Mouse (Mus musculus) MEL (cell line): ENCODE data around the gene Nectin2. TPM values are rescaled to one million over a fixed set of nuclear protein-coding genes. Genes with fewer than 3 reads are reported as not detected.

Source experiments
- DNase-seq: peaks from one replicate; pipeline ENCODE4 v3.0.0; 2011; ENCODE audit warnings: low read depth, low spot score
- H3K27ac ChIP-seq: 2 replicates; pipeline ENCODE4 v1.5.1; 2012; ENCODE audit warnings: low read depth, mild to moderate bottlenecking, control low read depth, low read length, moderate library complexity; ENCODE audit not compliant: control insufficient read depth
- H3K27me3 ChIP-seq, 2 experiments: fragments of 150-350 bp in 1 of 2; sonication (generic) in 1 of 2; 2 replicates each; pipeline ENCODE4 v1.6.1; 2012; ENCODE audit warnings: low read length in 2 of 2, mild to moderate bottlenecking in 2 of 2, improper control_type of control experiment in 1 of 2, moderate library complexity in 1 of 2; ENCODE audit not compliant: insufficient read depth in 2 of 2, control insufficient read depth in 1 of 2
- H3K36me3 ChIP-seq, 2 experiments: 2 replicates each; pipeline ENCODE4 v1.6.1; 2012 to 2014; ENCODE audit warnings: low read length in 2 of 2, improper control_type of control experiment in 1 of 2, inconsistent platforms in 1 of 2, mild to moderate bottlenecking in 1 of 2; ENCODE audit not compliant: insufficient read depth in 2 of 2, control insufficient read depth in 1 of 2
- H3K4me1 ChIP-seq, 2 experiments: fragments of 150-350 bp in 1 of 2; sonication (generic) in 1 of 2; 2 replicates each; pipeline ENCODE4 v1.6.1; 2012; ENCODE audit warnings: low read length in 2 of 2, improper control_type of control experiment in 1 of 2, mild to moderate bottlenecking in 1 of 2; ENCODE audit not compliant: insufficient read depth in 2 of 2, control insufficient read depth in 1 of 2
- H3K4me3 ChIP-seq, 2 experiments: fragments of 150-350 bp in 1 of 2; sonication (generic) in 1 of 2; 2 replicates each; pipeline ENCODE4 v1.5.1; 2012; ENCODE audit warnings: low read depth in 2 of 2, low read length in 2 of 2, mild to moderate bottlenecking in 2 of 2, moderate library complexity in 2 of 2, control low read depth in 1 of 2, improper control_type of control experiment in 1 of 2; ENCODE audit not compliant: control insufficient read depth in 1 of 2, insufficient read depth in 1 of 2
- H3K79me2 ChIP-seq: 2 replicates; pipeline ENCODE4 v1.6.1; 2012; ENCODE audit warnings: mild to moderate bottlenecking, low read length, moderate library complexity; ENCODE audit not compliant: control insufficient read depth, poor library complexity, insufficient read depth
- H3K9ac ChIP-seq: 2 replicates; pipeline ENCODE4 v1.6.1; 2012; ENCODE audit warnings: low read depth, mild to moderate bottlenecking, control low read depth, low read length, moderate library complexity; ENCODE audit not compliant: control insufficient read depth, poor library complexity, severe bottlenecking
- H3K9me3 ChIP-seq: fragments of 150-350 bp; sonication (generic); replicated peaks from 2 replicates; pipeline ENCODE4 v1.6.1; 2012; ENCODE audit warnings: mild to moderate bottlenecking, low read length, improper control_type of control experiment, moderate library complexity; ENCODE audit not compliant: insufficient read depth
- CHD2 ChIP-seq: IDR thresholded peaks from 2 replicates; pipeline ENCODE4 v1.6.1; 2011; ENCODE audit warnings: low read length, improper control_type of control experiment
- CTCF ChIP-seq, 3 experiments: IDR thresholded peaks in 2 of 3; conservative IDR thresholded peaks in 1 of 3; 2 replicates each; pipeline ENCODE4 v1.5.1; 2011 to 2012; ENCODE audit warnings: low read length in 3 of 3, low read depth in 2 of 3, mild to moderate bottlenecking in 2 of 3, improper control_type of control experiment in 1 of 3, inconsistent platforms in 1 of 3, mixed read lengths in 1 of 3, moderate library complexity in 1 of 3; ENCODE audit not compliant: control insufficient read depth in 1 of 3, insufficient read depth in 1 of 3, poor library complexity in 1 of 3, severe bottlenecking in 1 of 3
- ELF1 ChIP-seq: IDR thresholded peaks from 2 replicates; pipeline ENCODE4 v1.6.1; 2014; ENCODE audit warnings: low read depth, mild to moderate bottlenecking, inconsistent platforms, low read length, improper control_type of control experiment, moderate library complexity
- ETS1 ChIP-seq: IDR thresholded peaks from 2 replicates; pipeline ENCODE4 v1.6.1; 2012; ENCODE audit warnings: low read depth, mild to moderate bottlenecking, inconsistent platforms, low read length, improper control_type of control experiment, moderate library complexity
- JUND ChIP-seq: IDR thresholded peaks from 2 replicates; pipeline ENCODE4 v1.6.1; 2011; ENCODE audit warnings: low read depth, mild to moderate bottlenecking, improper control_type of control experiment, low read length
- MAZ ChIP-seq: IDR thresholded peaks from 2 replicates; pipeline ENCODE4 v1.6.1; 2012; ENCODE audit warnings: low read depth, mild to moderate bottlenecking, inconsistent platforms, low read length, improper control_type of control experiment
- POLR2AphosphoS5 ChIP-seq: IDR thresholded peaks from 2 replicates; pipeline ENCODE4 v1.6.1; 2012; ENCODE audit warnings: low read depth, borderline replicate concordance, mild to moderate bottlenecking, inconsistent platforms, low read length, moderate library complexity, mixed read lengths
- RAD21 ChIP-seq: IDR thresholded peaks from 2 replicates; pipeline ENCODE4 v1.6.1; 2011; ENCODE audit warnings: mild to moderate bottlenecking, low read depth, low read length, improper control_type of control experiment
- RCOR1 ChIP-seq: IDR thresholded peaks from 2 replicates; pipeline ENCODE4 v1.6.1; 2012; ENCODE audit warnings: low read depth, mild to moderate bottlenecking, inconsistent platforms, low read length, improper control_type of control experiment
- SMC3 ChIP-seq: IDR thresholded peaks from 2 replicates; pipeline ENCODE4 v1.6.1; 2011; ENCODE audit warnings: low read depth, low read length, improper control_type of control experiment
- TAL1 ChIP-seq: IDR thresholded peaks from 2 replicates; pipeline ENCODE4 v1.6.1; 2012; ENCODE audit warnings: mild to moderate bottlenecking, inconsistent platforms, low read length, moderate library complexity, mixed read lengths
- TBP ChIP-seq: IDR thresholded peaks from 2 replicates; pipeline ENCODE4 v1.8.0; 2011; ENCODE audit warnings: low read depth, low read length, improper control_type of control experiment
- TCF12 ChIP-seq: IDR thresholded peaks from 2 replicates; pipeline ENCODE4 v1.6.1; 2014; ENCODE audit warnings: low read depth, mild to moderate bottlenecking, inconsistent platforms, low read length, improper control_type of control experiment, moderate library complexity
- ZC3H11A ChIP-seq: IDR thresholded peaks from 2 replicates; pipeline ENCODE4 v1.6.1; 2012; ENCODE audit warnings: low read depth, mild to moderate bottlenecking, inconsistent platforms, low read length, improper control_type of control experiment
- polyA plus RNA-seq, 2 experiments: library from polyadenylated mRNA; stranded (reverse) in 1 of 2; unstranded in 1 of 2; fragments of >175 nt in 1 of 2; fragments of >200 nt in 1 of 2; gene quantifications; 2 replicates each; pipeline versions ENCODE4 v1.2.1 to v1.2.4; 2012; ENCODE audit warnings: low replicate concordance in 2 of 2, low read depth in 1 of 2; ENCODE audit not compliant: insufficient read length in 2 of 2, insufficient read depth in 1 of 2, missing spikeins in 1 of 2
- total RNA-seq: library from RNA; depleted of rRNA; stranded (reverse); fragments of 300-350 nt; gene quantifications from 2 replicates; pipeline ENCODE4 v1.2.3, GENCODE M21; 2012

The Nectin2 gene
- total and polyA plus RNA-seq, 3 experiments: 6.9 to 25.6 TPM; not detected in 1

- H3K36me3 ChIP-seq: peaks cover 0 to 8% of the 10 kb centered on the region in 2 experiments; a peak in 2 of 4 replicates
- TF ChIP-seq ETS1: no peak
- no peak for TF ChIP-seq CTCF (IDR thresholded peaks at IDR 0.05 in 2 of 3, conservative IDR thresholded peaks at IDR 0.05 in 1 of 3; ENCODE audit: control insufficient read depth in 1 of 3, insufficient read depth in 1 of 3, low read depth in 2 of 3, low read length in 3 of 3, poor library complexity in 1 of 3, severe bottlenecking in 1 of 3)
- no peak for TF ChIP-seq ZC3H11A
- no peak for TF ChIP-seq ELF1
- no peak for TF ChIP-seq RCOR1
- TF ChIP-seq POLR2AphosphoS5: no peak
- TF ChIP-seq MAZ: no peak
- TF ChIP-seq TCF12: no peak
- no peak for TF ChIP-seq JUND
- TF ChIP-seq TAL1: no peak
- TF ChIP-seq CHD2: no peak
- no peak for DNase-seq
- no peaks in the 10 kb centered on the region for H3K79me2 ChIP-seq
- H3K27me3 ChIP-seq: no peaks in the 10 kb centered on the region
- H3K4me3 ChIP-seq: no peak overlapping the region
- peaks cover 6 to 13% of the 10 kb centered on the region in 2 experiments; a peak in 3 of 4 replicates for H3K4me1 ChIP-seq
- no peak overlapping the region for H3K27ac ChIP-seq
- H3K9me3 ChIP-seq: no peaks in the 10 kb centered on the region
- H3K9ac ChIP-seq: no peak overlapping the region
Measured at GRCm38 (mm10) chr7:19741329-19742031, 8.8 kb downstream of the Nectin2 start.

GRCm38 (mm10) chr7:19740269-19740668 lies 10.0 kb downstream of the Nectin2 start:
- peak; percentile 59 for DNase-seq
- Histone ChIP-seq H3K4me1 (peaks cover 11 to 21% of the 10 kb centered on the region in 2 experiments), H3K27ac (no peak overlapping the region), H3K9ac (no peak overlapping the region), H3K36me3 (peaks cover 0 to 12% of the 10 kb centered on the region in 2 experiments; a peak in 2 of 4 replicates), H3K27me3 (no peaks in the 10 kb centered on the region), H3K79me2 (no peaks in the 10 kb centered on the region)
- TF ChIP-seq SMC3 (0 out of 2 replicates have a peak, but pooled peaks have one; percentile 2), TBP (no peak), CTCF (IDR thresholded peaks at IDR 0.05 in 2 of 3, conservative IDR thresholded peaks at IDR 0.05 in 1 of 3; ENCODE audit: control insufficient read depth in 1 of 3, insufficient read depth in 1 of 3, low read depth in 2 of 3, low read length in 3 of 3, poor library complexity in 1 of 3, severe bottlenecking in 1 of 3) (peak in 2 of 3 experiments; percentile 40 to 62; a peak in 5 of 6 replicates), RAD21 (peak; percentile 18)
- TF ChIP-seq, all 39 proteins: peak for 3
- no peak overlapping the region for H3K4me3 ChIP-seq
- H3K9me3 ChIP-seq: no peaks in the 10 kb centered on the region
